Mouse (Mus musculus) liver, embryonic 15.5 days (tissue): ENCODE measurements around the gene Rassf2. TPM values are rescaled to one million over a fixed set of nuclear protein-coding genes. Genes with fewer than 3 reads are reported as not detected.

ENCODE experiments used
- ATAC-seq: fragments of 200-750 bp; cut with Nextera tagmentation; 2 replicates; pipeline ENCODE4 v1.8.0; 2017; ENCODE audit warnings: moderate number of reproducible peaks, mild to moderate bottlenecking, moderate library complexity; ENCODE audit not compliant: insufficient read depth
- H3K27ac ChIP-seq: fragments of 300-500 bp; sonication (generic); replicated peaks from 2 replicates; pipeline ENCODE4 v1.5.1; 2015; ENCODE audit warnings: mild to moderate bottlenecking, inconsistent platforms
- H3K27me3 ChIP-seq: fragments of 300-500 bp; sonication (generic); 2 replicates; pipeline ENCODE4 v1.6.1; 2015; ENCODE audit warnings: mild to moderate bottlenecking, inconsistent platforms
- H3K36me3 ChIP-seq: fragments of 300-500 bp; sonication (generic); replicated peaks from 2 replicates; pipeline ENCODE4 v1.6.1; 2015; ENCODE audit warnings: moderate library complexity, mild to moderate bottlenecking, inconsistent platforms
- H3K4me1 ChIP-seq: fragments of 300-500 bp; sonication (generic); replicated peaks from 2 replicates; pipeline ENCODE4 v1.6.1; 2015; ENCODE audit warnings: inconsistent platforms
- H3K4me2 ChIP-seq: fragments of 300-500 bp; sonication (generic); 2 replicates; pipeline ENCODE4 v1.6.1; 2015; ENCODE audit warnings: moderate library complexity, mild to moderate bottlenecking, inconsistent platforms
- H3K4me3 ChIP-seq: fragments of 300-500 bp; sonication (generic); replicated peaks from 2 replicates; pipeline ENCODE4 v1.5.1; 2015; ENCODE audit warnings: mild to moderate bottlenecking, inconsistent platforms
- H3K9ac ChIP-seq: fragments of 300-500 bp; sonication (generic); 2 replicates; pipeline ENCODE4 v1.6.1; 2015; ENCODE audit warnings: moderate library complexity, mild to moderate bottlenecking, inconsistent platforms
- H3K9me3 ChIP-seq: fragments of 300-500 bp; sonication (generic); replicated peaks from 2 replicates; pipeline ENCODE4 v1.6.1; 2016; ENCODE audit warnings: inconsistent platforms
- WGBS: fragments of 180-500 bp; shearing (Covaris S2); methylation state at CpG from one replicate; pipeline ENCODE4 v1.1.7; 2015; ENCODE audit warnings: mixed read lengths; ENCODE audit not compliant: insufficient replicate concordance; 5-methylcytosine and 5-hydroxymethylcytosine counted together
- polyA plus RNA-seq: library from polyadenylated mRNA; unstranded; fragments of >200 nt; fragmentation: Nextera tagmentation; extraction: Ambion mirVana; gene quantifications from 2 replicates; pipeline ENCODE4 v1.2.1, GENCODE M21; 2015

Gene Rassf2
- 2.8 and 2.9 TPM in 2 replicates for polyA plus RNA-seq

GRCm38 (mm10) chr2:132029646-132030417, at the start of gene Rassf2:
Gene Rassf2, minus strand, starts transcription at chr2:132030258.
- peak within 1 kb of the TSS; percentile 45 for H3K9ac ChIP-seq
- WGBS: under 1% methylated on average over 46 of the region's 48 CpGs
- H3K4me1 ChIP-seq: peaks cover 46% of the 10 kb centered on the region

GRCm38 (mm10) chr2:132079139-132079538, 49.1 kb upstream of the Rassf2 start:
- Histone ChIP-seq H3K9me3 (no peaks in the 10 kb centered on the region), H3K36me3 (0 out of 2 replicates have a peak, but pooled peaks cover 11% of the 10 kb centered on the region), H3K27ac (no peak overlapping the region), H3K9ac (no peak overlapping the region), H3K4me1 (no peaks in the 10 kb centered on the region), H3K4me3 (no peak overlapping the region), H3K4me2 (no peak overlapping the region), H3K27me3 (no peaks in the 10 kb centered on the region)
- no peak for ATAC-seq
- 73% methylated on average over 5 of the region's 5 CpGs for WGBS

More at GRCm38 (mm10) chr2:132029646-132030417, at the start of gene Rassf2:
- no peaks in the 10 kb centered on the region for H3K9me3 ChIP-seq
- H3K4me2 ChIP-seq: peak within 1 kb of the TSS; percentile 85
- H3K36me3 ChIP-seq: no peaks in the 10 kb centered on the region
- peak; percentile 82 for ATAC-seq
- H3K27ac ChIP-seq: peak within 1 kb of the TSS; percentile 54; the same call in 1 of the 2 replicates
- peak within 1 kb of the TSS; percentile 60 for H3K4me3 ChIP-seq
- H3K27me3 ChIP-seq: peaks cover 58% of the 10 kb centered on the region

- Histone ChIP-seq H3K4me1 (no peaks in the 10 kb centered on the region), H3K36me3 (peaks cover 7% of the 10 kb centered on the region; the same call in 1 of the 2 replicates), H3K27ac (no peak overlapping the region), H3K9ac (no peak overlapping the region), H3K9me3 (no peaks in the 10 kb centered on the region), H3K4me2 (no peak overlapping the region), H3K4me3 (no peak overlapping the region), H3K27me3 (no peaks in the 10 kb centered on the region)
- WGBS: 78% methylated on average over 3 of the region's 3 CpGs
- ATAC-seq: no peak
Observed at GRCm38 (mm10) chr2:132073052-132073451, 43.0 kb upstream of the Rassf2 start.

GRCm38 (mm10) chr2:132069985-132070735, 40.1 kb upstream of the Rassf2 start:
- no peak for ATAC-seq
- no peaks in the 10 kb centered on the region for H3K27me3 ChIP-seq
- H3K9me3 ChIP-seq: no peaks in the 10 kb centered on the region
- H3K4me3 ChIP-seq: no peak overlapping the region
- H3K27ac ChIP-seq: no peak overlapping the region
- no peak overlapping the region for H3K9ac ChIP-seq
- H3K4me1 ChIP-seq: no peaks in the 10 kb centered on the region
- H3K4me2 ChIP-seq: no peak overlapping the region
- H3K36me3 ChIP-seq: peaks cover 11% of the 10 kb centered on the region
- 69% methylated on average over 10 of the region's 10 CpGs for WGBS

GRCm38 (mm10) chr2:132064185-132064831, 34.2 kb upstream of the Rassf2 start:
- H3K9me3 ChIP-seq: no peaks in the 10 kb centered on the region
- H3K4me1 ChIP-seq: no peaks in the 10 kb centered on the region
- ATAC-seq: no peak
- peaks cover 7% of the 10 kb centered on the region; the same call in 1 of the 2 replicates for H3K36me3 ChIP-seq
- no peak overlapping the region for H3K9ac ChIP-seq
- no peak overlapping the region for H3K27ac ChIP-seq
- H3K27me3 ChIP-seq: no peaks in the 10 kb centered on the region
- H3K4me2 ChIP-seq: no peak overlapping the region
- H3K4me3 ChIP-seq: no peak overlapping the region
- 69% methylated on average over 11 of the region's 11 CpGs for WGBS

- 65% methylated on average over 3 of the region's 3 CpGs for WGBS
- H3K4me3 ChIP-seq: no peak overlapping the region
- no peak for ATAC-seq
Observed at GRCm38 (mm10) chr2:132063776-132064175, 33.7 kb upstream of the Rassf2 start.

GRCm38 (mm10) chr2:132061884-132062283, 31.8 kb upstream of the Rassf2 start:
- Histone ChIP-seq H3K27me3 (no peaks in the 10 kb centered on the region), H3K4me1 (no peaks in the 10 kb centered on the region), H3K36me3 (peaks cover 20% of the 10 kb centered on the region; the same call in 1 of the 2 replicates), H3K4me2 (no peak overlapping the region), H3K4me3 (no peak overlapping the region), H3K9me3 (no peaks in the 10 kb centered on the region), H3K27ac (no peak overlapping the region), H3K9ac (no peak overlapping the region)
- 79% methylated on average over 11 of the region's 11 CpGs for WGBS
- ATAC-seq: no peak

More at GRCm38 (mm10) chr2:132063776-132064175, 33.7 kb upstream of the Rassf2 start:
- Histone ChIP-seq H3K4me2 (no peak overlapping the region), H3K36me3 (peaks cover 10% of the 10 kb centered on the region; the same call in 1 of the 2 replicates), H3K9me3 (no peaks in the 10 kb centered on the region), H3K27me3 (no peaks in the 10 kb centered on the region), H3K4me1 (no peaks in the 10 kb centered on the region), H3K27ac (no peak overlapping the region), H3K9ac (no peak overlapping the region)

GRCm38 (mm10) chr2:132059919-132060318, 29.9 kb upstream of the Rassf2 start:
- no peaks in the 10 kb centered on the region for H3K9me3 ChIP-seq
- no peak overlapping the region for H3K4me3 ChIP-seq
- H3K27ac ChIP-seq: no peak overlapping the region
- H3K27me3 ChIP-seq: no peaks in the 10 kb centered on the region
- no peaks in the 10 kb centered on the region for H3K4me1 ChIP-seq
- WGBS: 67% methylated on average over 8 of the region's 8 CpGs
- ATAC-seq: no peak
- H3K36me3 ChIP-seq: peaks cover 20% of the 10 kb centered on the region
- no peak overlapping the region for H3K4me2 ChIP-seq
- no peak overlapping the region for H3K9ac ChIP-seq

- 64% methylated on average over 8 of the region's 8 CpGs for WGBS
- no peak overlapping the region for H3K9ac ChIP-seq
- no peak for ATAC-seq
Observed at GRCm38 (mm10) chr2:132055349-132055753, 25.3 kb upstream of the Rassf2 start.

GRCm38 (mm10) chr2:132053824-132054223, 23.8 kb upstream of the Rassf2 start:
- WGBS: 49% methylated on average over 4 of the region's 4 CpGs
- H3K36me3 ChIP-seq: peaks cover 17% of the 10 kb centered on the region
- no peaks in the 10 kb centered on the region for H3K27me3 ChIP-seq
- no peak overlapping the region for H3K4me2 ChIP-seq
- H3K4me1 ChIP-seq: peaks cover 12% of the 10 kb centered on the region; the same call in 1 of the 2 replicates
- no peak overlapping the region for H3K27ac ChIP-seq
- no peak overlapping the region for H3K4me3 ChIP-seq
- H3K9ac ChIP-seq: no peak overlapping the region
- no peaks in the 10 kb centered on the region for H3K9me3 ChIP-seq
- no peak for ATAC-seq

More at GRCm38 (mm10) chr2:132055349-132055753, 25.3 kb upstream of the Rassf2 start:
- Histone ChIP-seq H3K27me3 (no peaks in the 10 kb centered on the region), H3K4me1 (peaks cover 7% of the 10 kb centered on the region; the same call in 1 of the 2 replicates), H3K4me2 (no peak overlapping the region), H3K36me3 (peaks cover 20% of the 10 kb centered on the region), H3K27ac (no peak overlapping the region), H3K9me3 (no peaks in the 10 kb centered on the region), H3K4me3 (no peak overlapping the region)
